Mouse (Mus musculus): ENCODE data around the gene Mfsd5. TPM values are rescaled to one million over a fixed set of nuclear protein-coding genes. Genes with fewer than 3 reads are reported as not detected.

Gene Mfsd5
- total and polyA plus RNA-seq, 3 experiments = 56.3 to 115 (median 83.6) TPM

- H3K4me3 ChIP-seq (ENCODE audit: control insufficient read depth in 1 of 2, insufficient read depth in 1 of 2, low read depth in 2 of 2, low read length in 2 of 2) = no peak overlapping the region
- no peaks in the 10 kb centered on the region; the same call in 1 of the 2 replicates for H3K79me2 ChIP-seq (ENCODE audit: control insufficient read depth, insufficient read depth, low read length, poor library complexity)
- peaks cover 37 to 51% of the 10 kb centered on the region in 2 experiments for H3K27me3 ChIP-seq (ENCODE audit: control insufficient read depth in 1 of 2, insufficient read depth in 2 of 2, low read length in 2 of 2)
- no peaks in the 10 kb centered on the region for H3K36me3 ChIP-seq (ENCODE audit: control insufficient read depth in 1 of 2, insufficient read depth in 2 of 2, low read length in 2 of 2)
- no peak for DNase-seq (ENCODE audit: low read depth, low spot score)
- H3K9me3 ChIP-seq (replicated peaks; ENCODE audit: insufficient read depth, low read length) = no peaks in the 10 kb centered on the region
- TF ChIP-seq JUND (IDR thresholded peaks at IDR 0.05; ENCODE audit: low read depth, low read length) (no peak), GABPA (IDR thresholded peaks at IDR 0.05; ENCODE audit: low read depth, low read length) (no peak), SIN3A (IDR thresholded peaks at IDR 0.05; ENCODE audit: low read length) (no peak), HCFC1 (IDR thresholded peaks at IDR 0.05; ENCODE audit: low read depth, low read length) (no peak), USF1 (IDR thresholded peaks at IDR 0.05; ENCODE audit: low read depth, low read length) (no peak), MYC (IDR thresholded peaks at IDR 0.05; ENCODE audit: low read depth, low read length) (no peak), ETS1 (IDR thresholded peaks at IDR 0.05; ENCODE audit: low read depth, low read length) (no peak), ELF1 (IDR thresholded peaks at IDR 0.05; ENCODE audit: low read depth, low read length) (no peak), MXI1 (IDR thresholded peaks at IDR 0.05; ENCODE audit: low read depth, low read length) (no peak), POLR2AphosphoS2 (IDR thresholded peaks at IDR 0.05; ENCODE audit: low read length) (no peak), RAD21 (IDR thresholded peaks at IDR 0.05; ENCODE audit: low read depth, low read length) (no peak)
- no peak overlapping the region for H3K27ac ChIP-seq (ENCODE audit: control insufficient read depth, low read depth, low read length)
- H3K4me1 ChIP-seq (ENCODE audit: control insufficient read depth in 1 of 2, insufficient read depth in 2 of 2, low read length in 2 of 2) = peaks cover 2 to 7% of the 10 kb centered on the region in 2 experiments
- H3K9ac ChIP-seq (ENCODE audit: control insufficient read depth, low read depth, low read length, poor library complexity, severe bottlenecking) = no peak overlapping the region
Observed at GRCm38 (mm10) chr15:102250521-102250920, 28.7 kb upstream of the Mfsd5 start.

GRCm38 (mm10) chr15:102255547-102256255, 23.6 kb upstream of the Mfsd5 start:
- Histone ChIP-seq H3K36me3 (ENCODE audit: control insufficient read depth in 1 of 2, insufficient read depth in 2 of 2, low read length in 2 of 2) (no peaks in the 10 kb centered on the region), H3K79me2 (ENCODE audit: control insufficient read depth, insufficient read depth, low read length, poor library complexity) (no peaks in the 10 kb centered on the region), H3K4me1 (ENCODE audit: control insufficient read depth in 1 of 2, insufficient read depth in 2 of 2, low read length in 2 of 2) (peaks cover 0 to 3% of the 10 kb centered on the region in 2 experiments; a peak in 2 of 4 replicates), H3K9ac (ENCODE audit: control insufficient read depth, low read depth, low read length, poor library complexity, severe bottlenecking) (no peak overlapping the region), H3K27me3 (ENCODE audit: control insufficient read depth in 1 of 2, insufficient read depth in 2 of 2, low read length in 2 of 2) (peaks cover 65 to 76% of the 10 kb centered on the region in 2 experiments), H3K27ac (ENCODE audit: control insufficient read depth, low read depth, low read length) (no peak overlapping the region), H3K9me3 (replicated peaks; ENCODE audit: insufficient read depth, low read length) (no peaks in the 10 kb centered on the region), H3K4me3 (ENCODE audit: control insufficient read depth in 1 of 2, insufficient read depth in 1 of 2, low read depth in 2 of 2, low read length in 2 of 2) (no peak overlapping the region)
- TF ChIP-seq USF2 (IDR thresholded peaks at IDR 0.05; ENCODE audit: borderline replicate concordance in 1 of 2, insufficient read depth in 1 of 2, low read depth in 1 of 2, low read length in 2 of 2) (no peak), POLR2AphosphoS2 (IDR thresholded peaks at IDR 0.05; ENCODE audit: low read length) (no peak), EP300 (IDR thresholded peaks at IDR 0.05; ENCODE audit: low read depth in 1 of 2, low read length in 2 of 2) (no peak), CHD2 (IDR thresholded peaks at IDR 0.05; ENCODE audit: low read length) (no peak), ZKSCAN1 (IDR thresholded peaks at IDR 0.05; ENCODE audit: low read depth, low read length) (no peak)
- DNase-seq (ENCODE audit: low read depth, low spot score) = no peak

Measured in MEL (cell line).